Mouse (Mus musculus): Measurements from ENCODE around the gene Kif2b. TPM values are rescaled to one million over a fixed set of nuclear protein-coding genes. Genes with fewer than 3 reads are reported as not detected.

The Kif2b gene
- not detected for total RNA-seq (2021)

DNA sequence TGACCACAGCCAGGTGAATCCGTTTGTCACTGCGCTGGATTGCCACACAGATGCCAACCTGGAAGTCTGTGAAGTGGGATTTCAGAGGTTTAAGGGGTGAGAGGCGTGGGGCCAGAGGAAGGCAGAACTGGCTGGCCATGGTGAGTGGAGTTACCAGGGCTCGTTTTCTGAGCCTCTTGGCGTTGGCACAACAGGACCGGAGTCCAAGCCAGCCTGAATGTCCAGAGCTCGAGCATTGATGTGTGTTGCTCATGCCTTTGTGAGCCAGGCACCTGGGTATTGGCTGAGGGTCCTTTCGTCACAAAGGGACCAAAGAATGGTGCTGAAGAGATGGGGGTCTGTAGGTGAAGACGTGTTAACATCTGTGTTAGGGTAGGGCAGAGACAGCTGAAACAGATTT is at the start of gene Kif2b:
Gene Kif2b (minus strand): TSS at position 242 of the 400 bp plus-strand sequence.
- intact Hi-C loops (cut with DNase I), result no loop called here

DNA sequence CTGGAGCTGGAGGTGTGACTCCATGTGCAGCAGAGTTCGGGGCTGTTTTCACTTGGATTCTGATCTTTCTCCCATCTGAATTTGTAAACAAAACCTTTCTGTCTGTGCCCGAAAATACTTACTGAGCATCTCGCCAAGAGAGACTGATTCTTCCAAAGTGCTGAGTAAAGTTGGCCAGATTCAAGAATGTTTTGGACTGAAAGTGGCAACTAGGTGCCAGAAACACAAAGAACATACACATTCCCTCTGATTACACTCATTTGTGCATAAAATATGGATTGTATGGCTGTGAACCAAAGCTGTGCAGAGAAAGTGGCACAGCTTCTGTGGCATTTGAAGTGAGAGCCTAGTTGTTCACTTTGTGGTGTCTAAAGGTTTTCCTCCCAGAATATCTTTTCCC is 15.7 kb upstream of the Kif2b start:
- intact Hi-C loops (cut with DNase I), result no loop called here
- no peak for DNase-seq (ENCODE audit: low spot score)

More for the DNA sequence above, at the start of gene Kif2b:
- DNase-seq (ENCODE audit: low spot score), result no peak

DNA sequence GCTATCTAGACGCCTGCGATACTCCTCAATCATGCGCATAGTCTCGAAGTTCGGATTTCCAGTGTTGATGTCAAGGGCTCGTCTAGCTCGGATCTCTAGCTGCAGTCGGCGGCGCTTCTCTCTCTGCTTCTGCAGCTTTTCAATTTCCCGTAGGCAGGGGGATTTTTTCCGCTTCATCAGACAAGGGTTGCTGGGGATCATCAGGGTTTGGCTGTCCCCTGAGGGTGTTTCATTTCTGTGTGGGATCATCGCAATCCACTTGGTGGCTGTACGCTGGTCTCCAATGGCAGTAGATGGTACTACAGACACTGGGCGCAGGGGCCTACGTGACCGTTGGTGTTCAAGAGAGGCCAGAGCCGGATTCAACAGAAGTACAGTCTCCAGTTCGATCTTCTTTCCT is 502 bp downstream of the Kif2b start:
- intact Hi-C loops (cut with DNase I), result no loop called here
- DNase-seq (ENCODE audit: low spot score), result no peak

GRCm38 (mm10) chr11:91575406-91575805 is 2.0 kb downstream of the Kif2b start:
- DNase-seq (ENCODE audit: low spot score), result no peak

DNA sequence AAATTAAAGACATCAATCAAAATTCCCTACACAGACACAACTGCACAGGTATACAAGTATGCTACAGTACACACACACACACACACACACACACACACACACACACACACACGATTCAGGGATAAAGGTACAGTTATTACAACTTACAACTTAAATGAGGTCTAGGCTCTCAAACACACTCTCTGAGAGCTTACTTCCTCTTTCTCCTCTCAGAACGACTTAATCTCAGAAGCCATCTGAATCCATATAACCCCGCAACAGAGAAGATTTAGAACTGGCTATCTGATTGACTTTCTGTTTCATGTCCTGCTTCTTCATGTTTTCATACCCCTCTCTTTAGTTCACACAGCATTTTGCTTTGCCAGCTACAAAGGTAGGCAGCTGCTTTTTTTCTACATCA is 2.9 kb downstream of the Kif2b start:
- intact Hi-C loops (cut with DNase I), result no loop called here
- DNase-seq (ENCODE audit: low spot score), result no peak

More at GRCm38 (mm10) chr11:91575406-91575805, 2.0 kb downstream of the Kif2b start:
- intact Hi-C loops (cut with DNase I), result no loop called here

GRCm38 (mm10) chr11:91530737-91531136 is 46.6 kb downstream of the Kif2b start:
- intact Hi-C loops (cut with DNase I), result no loop called here
- DNase-seq (ENCODE audit: low spot score), result no peak
